Mouse (Mus musculus) naive thymus-derived CD4-positive, alpha-beta T cell, adult 2 months (primary cell): ENCODE results near the gene Cyp4f18.
"Not testable (repeated sequence)": the region's sequence is repeated elsewhere in the genome, so short reads cannot be mapped to it uniquely, and the experiment has no call there.

ENCODE experiments used
- DNase-seq: peaks from one replicate; pipeline ENCODE4 v3.0.0-alpha.2; 2011; ENCODE audit warnings: low read depth

Cyp4f18 gene

DNA sequence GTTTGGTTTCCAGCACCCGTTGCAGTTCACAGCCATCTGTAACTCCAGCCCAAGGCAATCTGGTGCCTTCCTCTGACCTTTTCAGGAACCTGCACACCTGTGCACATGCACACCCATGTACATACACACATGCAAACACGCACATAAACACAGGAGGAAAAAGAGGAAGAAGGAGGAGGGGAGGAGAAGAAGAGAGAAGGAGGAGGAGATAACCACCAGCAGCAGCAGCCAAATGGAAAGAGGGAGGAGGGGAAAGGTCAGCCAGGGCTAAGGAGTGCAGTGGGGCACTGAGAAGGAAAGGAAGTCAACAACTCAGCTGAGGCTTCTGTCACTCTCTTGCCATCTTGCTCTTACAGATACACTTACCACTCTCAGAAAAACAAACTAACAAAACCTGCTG is 28.4 kb downstream of the Cyp4f18 start:
- no peak for DNase-seq

DNA sequence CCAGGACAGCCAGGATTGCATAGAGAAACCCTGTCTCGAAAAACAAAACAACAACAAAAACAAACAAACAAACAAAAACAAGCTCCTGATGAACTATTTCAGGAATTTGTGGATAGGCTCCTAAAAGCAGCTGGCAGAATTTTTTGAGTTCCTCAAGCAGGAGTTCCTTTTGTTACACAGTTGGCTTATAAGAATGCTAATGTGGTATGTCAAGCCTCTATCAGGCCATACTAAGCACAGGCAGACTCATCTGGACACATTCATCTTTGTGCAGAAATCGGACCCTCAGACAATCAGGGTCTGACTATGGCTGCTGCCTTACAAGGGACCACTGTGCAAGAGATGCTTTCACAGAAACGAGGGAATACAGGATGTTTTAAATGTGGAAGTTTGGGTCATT is 35.2 kb downstream of the Cyp4f18 start:
- DNase-seq: no peak

DNA sequence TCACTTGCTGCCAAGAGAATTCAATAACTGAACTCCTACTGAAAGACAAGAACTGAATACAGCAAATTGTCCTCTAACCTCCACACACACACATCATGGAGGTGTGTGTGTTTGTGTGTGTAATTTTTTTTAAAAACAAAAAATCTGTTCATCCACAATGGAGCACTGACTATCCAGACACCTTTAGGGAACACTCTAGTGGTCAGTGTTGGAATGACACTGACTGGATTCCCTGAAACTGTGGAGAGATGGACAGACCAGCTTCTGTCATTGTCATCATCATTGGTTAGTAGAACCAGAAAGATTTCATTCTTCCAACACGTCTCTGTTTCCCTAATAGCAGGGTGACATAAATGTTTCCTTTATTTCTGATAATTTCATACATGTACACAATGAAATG is 37.5 kb downstream of the Cyp4f18 start:
- peak; percentile 32 for DNase-seq

DNA sequence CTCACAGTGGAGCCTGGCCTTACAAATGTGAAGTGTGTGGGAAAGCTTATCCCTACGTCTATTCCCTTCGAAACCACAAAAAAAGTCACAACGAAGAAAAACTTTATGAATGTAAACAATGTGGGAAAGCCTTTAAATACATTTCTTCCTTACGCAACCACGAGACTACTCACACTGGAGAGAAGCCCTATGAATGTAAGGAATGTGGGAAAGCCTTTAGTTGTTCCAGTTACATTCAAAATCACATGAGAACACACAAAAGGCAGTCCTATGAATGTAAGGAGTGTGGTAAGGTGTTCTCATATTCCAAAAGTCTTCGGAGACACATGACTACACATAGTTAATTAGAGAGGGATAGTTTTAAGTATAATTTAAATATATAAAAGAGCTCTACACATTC is 40.8 kb downstream of the Cyp4f18 start:
- DNase-seq: no peak

DNA sequence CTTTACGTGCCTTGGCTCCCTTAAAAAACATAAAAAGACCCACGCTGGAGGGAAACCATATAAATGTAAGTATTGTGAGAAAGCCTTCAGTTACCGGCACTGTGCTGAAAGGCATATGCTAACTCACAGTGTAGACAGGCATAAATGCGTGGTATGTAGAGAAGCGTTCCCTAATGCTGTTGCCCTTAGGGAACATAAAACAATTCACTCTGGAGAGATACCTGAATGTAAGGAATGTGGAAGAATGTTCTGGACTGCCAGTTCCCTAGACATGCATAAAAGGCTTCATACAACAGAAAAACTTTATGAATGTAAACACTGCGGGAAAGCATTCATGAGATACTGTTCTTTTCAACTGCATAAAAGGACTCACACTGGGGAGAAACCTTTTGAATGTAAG is 41.3 kb downstream of the Cyp4f18 start:
- no peak for DNase-seq

DNA sequence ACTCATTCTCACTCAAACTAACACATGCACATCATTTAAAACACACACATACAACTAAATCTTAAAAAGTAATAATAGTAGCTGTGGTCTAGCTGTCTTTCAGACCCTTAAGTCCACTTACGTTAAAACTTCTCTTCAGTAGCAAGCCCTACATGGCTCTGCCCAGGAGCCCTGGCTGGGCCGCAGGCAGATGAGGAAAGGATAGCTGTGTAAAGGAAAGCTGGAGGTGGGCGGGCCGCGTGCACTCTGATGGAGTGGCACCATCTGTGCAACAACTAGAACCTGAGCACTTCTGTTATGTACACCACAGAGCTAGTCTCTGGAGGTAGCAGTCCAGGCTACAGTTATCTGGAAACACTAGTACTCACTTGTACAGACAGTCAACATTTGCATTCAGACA is 42.2 kb downstream of the Cyp4f18 start:
- DNase-seq: no peak

DNA sequence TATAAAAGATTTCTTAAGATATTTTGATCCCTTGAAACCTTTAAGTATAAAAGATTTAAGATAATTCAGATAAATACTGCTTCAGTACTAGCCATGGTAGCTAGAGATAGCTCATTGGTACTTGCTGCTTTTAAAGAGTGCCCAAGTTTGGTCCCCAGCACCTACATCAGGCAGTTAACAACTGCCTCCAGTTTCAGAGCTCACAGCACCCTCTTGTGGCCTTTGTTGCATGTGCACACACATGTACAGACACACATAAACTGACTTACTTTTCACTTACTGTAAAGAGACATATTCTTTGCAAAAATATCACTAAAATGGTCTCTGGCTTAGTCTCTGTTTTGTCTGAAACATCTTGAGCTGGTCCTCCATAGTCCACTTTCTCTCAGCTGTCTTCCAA is 43.0 kb downstream of the Cyp4f18 start:
- DNase-seq: peak; percentile 18

DNA sequence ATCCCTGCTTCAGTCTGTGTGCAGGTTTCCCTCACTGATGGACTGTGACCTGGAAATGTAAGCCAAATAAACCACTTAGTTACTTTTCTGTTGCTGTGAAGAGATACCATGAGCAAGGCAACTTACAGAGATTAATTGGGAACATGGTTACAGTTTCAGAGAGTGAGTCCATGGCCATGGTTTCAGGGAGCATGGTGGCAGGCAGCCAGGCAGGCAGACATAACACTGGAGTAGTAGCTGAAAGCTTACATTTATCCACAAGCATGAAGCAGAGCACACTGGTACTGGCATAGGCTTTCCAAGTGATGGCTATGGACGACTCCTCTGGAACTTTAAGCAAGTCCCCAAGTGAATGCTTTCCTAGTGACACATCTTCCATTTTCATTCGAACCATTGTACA is 44.3 kb downstream of the Cyp4f18 start:
- DNase-seq: no peak

DNA sequence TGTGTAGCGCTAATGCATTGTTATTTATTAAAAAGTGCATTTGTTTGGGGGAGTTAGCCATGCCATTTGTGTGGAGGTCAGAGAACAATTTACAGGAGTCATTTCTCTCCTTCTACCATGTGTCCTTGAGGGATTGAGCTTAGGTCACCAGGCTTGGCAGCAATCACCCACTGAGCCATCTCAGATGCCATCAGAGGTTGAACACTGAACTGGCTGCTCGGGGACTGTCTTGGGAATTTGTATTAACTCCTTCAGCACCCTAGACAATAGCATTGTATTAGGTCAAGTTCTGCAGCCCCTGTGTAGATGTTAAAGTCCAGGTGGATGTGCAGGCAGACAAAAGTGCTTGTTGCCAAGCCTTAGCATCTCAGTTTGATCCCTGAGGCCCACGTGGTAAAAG is 45.4 kb downstream of the Cyp4f18 start:
- no peak for DNase-seq

DNA sequence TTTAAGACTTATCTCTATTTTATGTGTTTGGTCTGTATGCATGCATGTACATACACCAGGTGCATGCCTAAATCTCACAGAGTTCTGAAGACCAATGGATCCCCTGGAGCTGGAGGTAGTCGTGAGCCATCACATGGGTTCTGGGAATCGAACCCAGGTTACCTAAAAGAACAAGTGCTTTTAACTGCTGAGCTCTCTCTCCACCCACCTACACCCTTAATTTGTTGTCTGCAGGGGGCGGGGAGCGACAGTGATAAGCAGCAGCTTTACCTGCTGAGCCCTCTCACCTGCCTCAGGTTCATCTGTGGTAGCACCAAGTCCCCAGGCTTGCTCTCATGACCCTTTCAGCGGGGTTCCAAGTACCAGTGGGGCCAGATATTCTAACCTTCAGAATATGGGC is 47.6 kb downstream of the Cyp4f18 start:
- DNase-seq: no peak

DNA sequence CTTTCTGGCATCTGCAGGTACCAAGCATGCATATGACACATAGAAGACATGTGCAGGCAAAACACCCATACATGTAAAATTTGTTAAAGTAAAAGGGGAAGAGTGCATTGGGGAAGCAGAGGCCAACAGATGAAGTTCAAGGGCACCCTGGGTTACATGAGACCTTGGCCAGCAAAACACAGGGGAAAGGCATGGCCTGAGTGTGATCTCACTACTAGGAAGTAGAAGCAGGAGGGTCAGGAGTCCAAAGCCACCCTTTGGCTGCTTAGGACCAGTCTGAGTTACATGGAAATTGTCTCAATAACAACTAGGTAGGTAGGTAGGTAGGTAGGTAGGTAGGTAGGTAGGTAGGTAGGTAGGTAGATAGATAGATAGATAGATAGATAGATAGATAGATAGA is 48.9 kb downstream of the Cyp4f18 start:
- no peak for DNase-seq

DNA sequence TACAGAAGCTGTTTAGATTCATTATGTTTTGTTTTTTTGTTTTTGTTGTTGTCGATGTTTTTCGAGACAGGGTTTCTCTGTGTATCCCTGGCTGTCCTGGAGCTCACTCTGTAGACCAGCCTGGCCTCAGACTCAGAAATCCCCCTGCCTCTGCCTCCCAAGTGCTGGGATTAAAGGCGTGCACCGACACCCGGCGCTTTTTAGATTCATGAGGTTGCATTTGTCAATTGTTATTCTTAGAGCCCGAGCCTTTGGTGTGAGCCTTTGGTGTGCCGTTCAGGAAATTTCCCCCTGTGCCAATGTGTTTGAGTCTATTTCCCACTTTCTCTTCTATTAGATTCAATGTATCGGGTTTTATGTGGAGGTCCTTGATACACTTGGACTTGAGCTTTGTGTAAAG is 54.8 kb downstream of the Cyp4f18 start:
- DNase-seq: no peak

DNA sequence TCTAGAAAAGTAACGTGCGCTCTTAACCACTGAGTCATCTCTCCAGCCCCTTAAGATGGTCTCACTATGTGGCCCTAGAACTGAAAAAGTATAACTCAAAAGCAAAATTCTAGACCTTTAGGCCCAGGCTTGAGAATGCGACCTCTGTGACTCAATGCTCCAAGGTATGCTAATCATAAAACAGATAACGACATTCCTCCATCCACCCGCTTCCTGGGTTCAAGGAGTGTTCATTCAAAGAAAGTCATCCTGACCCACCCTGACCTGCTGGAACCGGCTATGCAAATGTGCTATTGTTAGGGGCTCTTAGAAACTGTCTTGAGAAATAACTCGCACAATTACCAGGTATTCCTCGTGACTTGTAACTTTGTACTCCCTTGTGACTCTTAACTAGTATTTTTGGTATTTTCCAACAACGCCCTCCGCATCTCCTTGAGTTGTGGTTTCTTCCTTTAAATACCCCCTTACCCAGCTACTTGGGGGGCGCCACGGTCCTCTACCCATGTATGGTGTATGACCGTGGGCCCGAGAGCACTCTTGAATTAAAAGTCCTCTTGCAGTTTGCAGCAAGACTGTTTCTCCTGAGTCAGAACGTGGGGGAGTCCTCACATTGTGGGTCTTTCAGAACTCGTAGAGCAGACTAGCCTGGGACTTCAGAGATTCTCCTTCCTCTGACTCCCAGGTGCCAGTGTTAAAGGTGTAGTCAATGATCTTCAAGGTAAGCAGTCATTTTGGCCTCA is 56.3 kb downstream of the Cyp4f18 start:
- not testable (repeated sequence) for DNase-seq

DNA sequence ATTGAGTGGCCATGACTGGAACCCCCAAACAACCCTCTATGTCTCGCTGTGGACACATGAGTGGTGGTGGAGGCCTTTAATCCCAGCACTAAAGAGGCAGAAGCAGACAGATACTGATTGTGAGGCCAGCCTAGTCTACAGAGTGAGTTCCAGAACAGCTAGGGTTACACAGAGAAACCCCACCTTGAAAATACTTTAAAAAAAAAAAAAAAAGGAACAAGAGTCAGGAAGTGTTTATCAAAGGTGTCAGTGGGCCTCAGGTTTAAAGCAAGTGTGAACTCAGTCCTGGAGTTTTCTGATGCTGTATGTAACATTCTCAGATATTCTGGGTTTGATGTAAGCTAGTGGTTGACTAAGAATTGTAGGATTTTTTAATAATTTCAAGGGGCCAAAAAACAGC is 56.9 kb downstream of the Cyp4f18 start:
- no peak for DNase-seq

DNA sequence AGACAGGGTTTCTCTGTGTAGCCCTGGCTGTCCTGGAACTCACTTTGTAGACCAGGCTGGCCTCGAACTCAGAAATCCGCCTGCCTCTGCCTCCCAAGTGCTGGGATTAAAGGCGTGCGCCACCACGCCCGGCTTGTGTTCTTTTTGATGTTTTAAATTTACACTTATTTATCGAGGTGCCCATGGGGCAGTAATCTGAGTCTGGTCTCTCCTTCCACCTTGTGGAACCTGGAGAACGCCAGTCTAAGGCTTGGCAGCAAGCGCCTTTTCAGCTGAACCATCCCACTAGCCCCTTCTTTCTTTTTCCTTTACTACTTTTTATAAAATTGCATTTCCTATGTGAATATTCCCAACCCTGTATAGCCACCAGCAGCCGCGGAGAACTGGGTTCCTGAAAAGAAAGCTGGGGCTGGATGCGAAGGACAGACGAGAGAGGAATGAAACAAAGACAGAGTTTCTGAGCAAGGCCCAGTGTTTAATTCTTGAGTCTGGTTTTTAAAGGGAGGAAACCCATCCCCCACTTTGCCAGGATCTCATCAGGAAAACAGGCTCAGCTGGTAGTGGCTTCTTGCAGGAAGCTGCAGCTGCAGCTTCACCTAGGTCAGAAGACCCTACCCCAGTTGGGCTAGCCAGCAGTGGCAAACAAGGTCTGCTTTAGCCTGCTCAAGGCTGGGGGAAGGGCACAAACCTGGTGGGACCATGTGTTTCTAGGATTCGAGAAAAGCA is 57.8 kb downstream of the Cyp4f18 start:
- peak; percentile 47 for DNase-seq

DNA sequence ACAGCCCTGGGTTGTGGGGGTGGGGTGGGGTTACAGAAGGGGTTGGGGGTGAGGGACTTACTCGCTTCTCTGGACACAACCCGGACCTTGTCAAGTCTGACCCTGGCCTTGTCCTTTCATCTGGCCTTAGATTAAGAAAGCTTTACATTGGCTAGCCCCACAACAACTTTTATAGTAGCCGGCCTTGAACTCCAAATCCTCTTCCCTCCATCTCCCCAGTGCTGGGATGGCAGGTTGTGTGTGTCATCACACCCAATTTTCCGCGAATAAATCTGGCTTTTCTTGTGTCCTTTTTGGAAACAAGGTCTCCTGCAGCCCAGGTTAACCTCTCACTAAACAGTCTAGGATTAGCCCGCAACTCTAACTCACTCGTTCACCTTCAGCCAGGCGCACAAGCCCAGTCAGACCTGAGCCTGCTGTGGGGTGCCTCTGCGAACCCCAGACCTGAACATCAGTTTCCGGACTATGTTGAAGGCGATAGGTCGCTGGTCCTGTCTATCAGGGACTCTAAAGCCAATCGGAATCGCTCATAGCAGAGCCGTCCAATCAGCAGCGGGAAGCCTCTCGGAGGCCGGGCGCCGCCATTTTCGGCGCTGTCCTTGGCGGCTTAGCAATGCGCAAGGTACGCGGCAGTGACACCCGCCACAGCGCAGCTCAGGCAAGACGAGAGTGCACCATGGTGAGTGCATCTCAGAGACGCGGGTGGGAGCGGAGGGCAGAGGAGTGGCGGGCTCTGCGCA is 58.8 kb downstream of the Cyp4f18 start, which contains the start of gene Zfp961:
Zfp961 (plus strand) TSS at position 557 of the 740 bp plus-strand sequence.
- DNase-seq: peak; percentile 100

DNA sequence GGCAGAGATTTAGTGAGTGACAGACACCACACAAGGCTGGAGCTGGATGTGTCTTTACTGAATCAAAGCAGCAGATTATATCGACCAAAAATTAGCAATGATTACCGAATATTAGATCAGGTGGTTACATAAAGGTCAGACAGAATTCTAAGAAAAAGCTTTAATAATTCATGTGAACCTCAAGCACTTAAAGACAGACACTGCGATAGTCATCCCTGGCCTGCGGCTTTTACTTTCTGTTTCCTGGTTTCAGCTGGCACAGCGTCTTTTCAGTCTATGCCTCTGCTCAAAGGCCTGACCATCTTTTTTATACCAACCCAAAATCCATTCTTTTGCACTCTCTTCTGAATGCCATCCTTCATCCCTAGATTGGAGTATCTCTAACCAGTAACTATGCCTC is 60.8 kb downstream of the Cyp4f18 start:
- DNase-seq: peak; percentile 16

DNA sequence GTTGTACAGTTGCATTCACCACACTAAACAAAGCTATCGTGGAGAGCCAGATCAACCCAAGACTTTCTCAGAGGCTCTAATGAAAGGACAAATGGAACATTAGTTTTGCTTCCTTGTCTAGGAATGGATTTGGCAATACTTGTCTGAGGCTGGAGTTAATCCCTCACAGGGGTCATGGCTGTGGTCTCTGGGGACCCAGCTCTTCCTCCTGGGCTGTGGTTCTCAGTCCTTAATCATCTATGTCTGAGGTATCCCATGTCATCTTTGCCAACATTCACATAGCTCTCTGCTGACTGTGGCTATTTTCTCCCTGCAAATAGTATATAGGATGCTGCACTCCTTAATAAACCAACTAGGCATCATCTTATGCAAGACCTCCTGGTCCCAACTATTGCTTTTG is 67.7 kb downstream of the Cyp4f18 start:
- no peak for DNase-seq

DNA sequence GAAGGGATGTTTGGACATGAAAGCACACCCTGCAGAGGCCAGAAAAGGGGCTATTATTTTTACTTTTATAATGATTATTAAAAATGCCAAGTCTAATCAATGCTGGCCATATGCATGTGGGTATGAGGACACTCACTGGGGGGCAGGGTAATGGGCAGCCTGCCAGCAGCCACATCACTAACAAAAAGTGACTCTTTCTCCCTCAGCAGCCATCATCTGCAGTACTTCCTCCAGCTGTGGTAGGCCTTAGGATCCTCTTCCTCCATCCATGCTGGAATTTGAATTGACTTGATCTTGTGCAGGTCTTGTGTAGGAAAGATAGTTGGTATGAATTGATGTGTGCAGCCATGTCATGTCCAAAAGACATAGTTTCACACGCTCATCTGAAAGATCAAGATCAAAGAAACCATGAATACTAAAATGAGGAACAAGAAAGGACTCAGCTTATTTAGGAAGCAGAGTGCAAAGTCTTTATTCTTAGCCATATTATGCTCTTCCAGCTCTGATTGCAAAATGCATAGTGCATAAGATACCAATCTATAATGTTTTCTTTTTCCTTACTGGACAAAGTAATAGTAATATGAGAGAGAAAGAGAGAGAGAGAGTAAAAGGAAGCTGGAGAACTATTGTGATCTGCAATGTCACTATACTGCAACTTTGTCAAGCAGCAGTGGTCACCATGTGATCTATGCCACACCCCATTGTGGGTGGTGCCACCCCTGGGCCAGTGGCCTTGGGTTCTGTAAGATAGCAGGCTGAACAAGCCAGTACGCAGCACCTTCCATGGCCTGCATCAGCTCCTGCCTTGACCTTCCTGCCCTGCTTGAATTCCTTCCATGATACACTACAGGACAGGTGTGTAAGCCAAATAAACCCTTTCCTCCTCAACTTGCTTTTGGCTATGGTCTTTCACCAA is 68.9 kb downstream of the Cyp4f18 start:
- DNase-seq: no peak
